Mouse (Mus musculus) urinary bladder, postnatal 36 days (tissue): ENCODE results near the gene Lamp5.

Experiments
- DNase-seq, 2 experiments: peaks; one replicate each; pipeline ENCODE4 v3.0.0; 2022; ENCODE audit warnings: low spot score in 2 of 2, mixed read lengths in 1 of 2

Lamp5 gene

GRCm38 (mm10) chr2:136051688-136052289 is at the start of gene Lamp5:
Lamp5 (plus strand) TSS chr2:136052239.
- no peak for DNase-seq

DNA sequence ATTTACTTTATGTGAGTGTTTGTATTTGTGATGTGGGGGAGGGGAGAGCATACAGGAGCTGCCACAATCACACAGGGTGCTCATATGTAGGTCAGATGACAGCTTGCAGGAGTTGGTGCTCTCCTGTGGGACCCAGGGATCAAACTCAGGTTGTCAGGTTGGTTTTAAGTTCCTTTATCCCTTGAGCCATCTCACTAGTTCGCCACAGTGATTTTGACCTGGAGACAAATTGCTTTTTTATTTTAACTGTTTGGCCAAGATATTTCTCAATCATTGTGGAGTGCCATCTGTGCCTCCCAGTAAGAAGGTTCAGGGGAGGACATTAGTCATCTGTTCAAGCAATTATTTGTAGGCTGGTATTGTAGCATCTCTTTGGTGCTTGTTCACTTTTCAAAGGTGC is 48.2 kb upstream of the Lamp5 start:
- no peak for DNase-seq

DNA sequence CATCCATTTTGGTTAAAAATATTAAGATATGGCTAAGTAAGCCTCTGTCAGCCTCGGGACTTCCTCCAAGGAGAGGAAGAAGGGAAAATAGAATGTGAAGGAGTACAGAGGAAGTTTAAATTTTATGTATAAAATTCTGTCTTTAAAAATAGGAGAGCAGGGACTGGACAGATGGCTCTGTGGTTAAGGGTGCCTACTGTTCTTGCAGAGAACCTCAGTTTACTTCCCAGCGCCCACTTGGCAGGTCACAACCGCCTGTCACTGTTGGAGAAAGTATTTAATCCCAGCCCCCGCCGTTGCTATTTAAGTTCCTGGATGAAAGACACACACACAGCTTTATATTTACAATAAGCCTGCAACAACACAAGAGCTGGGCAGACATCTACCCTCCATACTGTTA is 45.8 kb upstream of the Lamp5 start:
- DNase-seq, result no peak

- no peak for DNase-seq
These were observed 39.3 kb upstream of the Lamp5 start for GRCm38 (mm10) chr2:136012759-136013158.

DNA sequence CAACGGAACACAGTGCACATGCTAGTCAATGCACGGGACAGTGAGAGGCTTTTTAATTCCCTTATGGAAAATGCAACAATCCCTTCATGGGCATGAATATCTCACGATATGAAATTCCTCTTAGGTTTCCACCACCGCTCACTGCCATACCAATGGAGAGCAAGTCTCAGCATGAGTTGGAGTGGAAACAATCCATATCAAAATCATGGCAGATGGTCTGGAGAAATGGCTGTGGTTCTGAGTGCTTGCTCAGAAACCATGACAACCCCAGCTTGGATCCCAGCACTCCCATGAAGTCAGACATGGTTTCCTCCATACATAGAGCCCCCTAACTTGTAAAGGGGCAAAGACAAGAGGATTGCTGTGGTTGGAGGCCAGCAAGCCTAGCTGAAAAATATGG is 3.6 kb upstream of the Lamp5 start:
- DNase-seq, result no peak

DNA sequence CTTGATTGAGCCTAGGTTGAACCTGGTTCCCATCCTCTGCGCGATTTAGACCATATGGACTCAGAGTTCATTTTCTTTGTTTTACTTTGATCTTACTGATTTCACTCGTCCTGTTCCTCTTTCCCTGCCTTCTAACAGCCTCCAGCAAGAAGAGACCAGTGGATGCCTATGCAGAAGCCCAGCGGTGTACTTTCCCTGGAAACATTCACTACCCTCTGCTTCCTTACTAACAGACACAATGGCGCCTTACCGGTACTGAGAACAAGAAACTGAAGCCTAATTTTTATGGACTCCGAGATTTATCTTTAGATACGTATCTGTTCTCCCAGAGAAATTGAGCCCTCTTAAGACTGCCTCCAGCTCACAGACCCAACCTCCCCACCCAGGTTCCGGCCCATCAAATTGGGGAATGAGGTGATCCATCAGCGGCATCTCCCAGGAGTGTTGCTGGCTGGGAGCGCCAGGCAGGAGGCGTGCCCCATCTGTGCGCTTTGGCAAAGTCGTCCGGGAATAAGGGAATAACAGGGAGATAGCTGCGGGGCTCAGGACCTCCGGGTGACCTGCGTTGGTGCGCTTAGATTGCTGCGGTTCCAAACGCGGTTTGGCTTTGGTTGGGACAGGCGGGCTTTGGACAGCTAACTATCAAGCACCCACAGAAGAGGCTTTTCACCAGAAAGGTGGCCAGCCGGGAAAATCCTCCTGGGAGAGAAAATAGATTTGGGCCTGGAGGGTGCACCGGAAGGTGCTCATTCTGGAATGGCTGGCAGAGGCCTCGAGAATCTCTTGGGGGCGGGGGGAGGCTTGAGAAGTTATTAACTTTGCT is 1.0 kb upstream of the Lamp5 start:
- DNase-seq, result no peak

GRCm38 (mm10) chr2:136057861-136058331 is 5.9 kb downstream of the Lamp5 start:
- DNase-seq, result no peak

DNA sequence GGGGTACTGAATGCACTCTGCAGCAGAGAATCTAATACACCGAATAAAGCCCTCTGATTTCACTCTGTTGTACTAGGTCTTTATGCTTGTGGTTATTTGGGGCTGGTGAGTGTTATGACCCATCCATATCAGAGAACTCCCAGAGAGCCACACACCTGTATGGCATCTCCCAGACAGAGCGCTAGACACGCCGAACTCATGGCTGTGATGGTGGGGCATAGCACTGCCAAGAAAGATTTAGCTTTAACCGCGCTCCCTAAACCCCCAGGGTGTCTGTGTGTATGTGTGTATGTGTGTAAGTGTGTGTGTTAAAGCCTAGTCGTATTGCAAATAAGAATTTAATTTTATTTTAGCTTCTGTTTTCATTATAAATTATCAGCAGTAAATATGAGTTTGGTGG is 6.4 kb downstream of the Lamp5 start:
- no peak for DNase-seq

DNA sequence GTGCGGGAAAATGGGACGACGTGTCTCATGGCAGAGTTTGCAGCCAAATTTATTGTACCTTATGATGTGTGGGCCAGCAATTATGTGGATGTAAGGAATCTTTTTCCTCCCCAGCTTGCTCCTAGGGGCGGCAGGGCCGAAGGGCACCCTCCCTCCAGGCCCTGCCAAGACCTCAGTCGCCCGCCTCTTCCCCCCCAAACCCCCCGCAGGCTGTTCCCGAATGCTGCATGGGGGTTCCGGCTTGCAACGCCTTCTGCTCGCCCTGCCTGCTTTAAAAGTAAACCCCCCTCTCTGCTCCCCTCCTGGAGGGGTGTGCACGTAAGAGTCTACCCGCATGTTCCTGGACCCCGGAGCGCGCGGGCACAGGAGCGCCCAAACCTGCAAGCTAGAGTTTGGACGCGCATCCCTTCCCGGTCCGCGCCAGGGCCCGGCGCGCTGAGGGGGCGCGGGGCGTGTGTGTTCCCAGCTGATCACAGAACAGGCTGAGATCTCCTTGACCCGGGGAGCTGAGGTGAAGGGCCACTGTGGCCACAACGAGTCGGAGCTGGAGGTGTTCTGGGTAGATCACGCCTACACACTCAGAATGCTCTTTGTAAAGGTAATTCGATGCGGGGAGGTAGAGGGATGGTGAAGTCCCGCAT is 7.1 kb downstream of the Lamp5 start:
- DNase-seq, result no peak

DNA sequence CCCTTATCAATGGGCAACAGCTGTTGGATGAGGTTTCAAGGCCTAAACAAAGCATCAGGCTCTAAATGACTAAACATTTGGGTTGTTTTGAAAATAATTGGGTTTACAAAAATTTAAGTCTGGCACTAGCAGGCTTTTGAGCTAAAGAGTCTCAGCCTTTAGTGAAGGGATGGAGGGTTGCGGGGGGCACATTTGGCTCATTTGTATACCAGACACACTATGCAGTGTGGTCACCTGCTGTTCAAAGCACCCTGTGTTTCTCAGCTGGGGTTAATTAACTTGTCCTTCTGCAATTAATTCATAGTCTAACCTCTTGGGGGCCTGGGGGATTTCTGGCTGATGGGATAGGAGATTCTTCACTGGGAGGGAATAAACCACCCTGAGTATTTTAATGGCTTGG is 12.3 kb downstream of the Lamp5 start:
- no peak for DNase-seq

- no peak for DNase-seq
These were observed 43.9 kb downstream of the Lamp5 start for GRCm38 (mm10) chr2:136095978-136096377.

- no peak for DNase-seq
These were observed 45.1 kb downstream of the Lamp5 start for GRCm38 (mm10) chr2:136097143-136097542.

DNA sequence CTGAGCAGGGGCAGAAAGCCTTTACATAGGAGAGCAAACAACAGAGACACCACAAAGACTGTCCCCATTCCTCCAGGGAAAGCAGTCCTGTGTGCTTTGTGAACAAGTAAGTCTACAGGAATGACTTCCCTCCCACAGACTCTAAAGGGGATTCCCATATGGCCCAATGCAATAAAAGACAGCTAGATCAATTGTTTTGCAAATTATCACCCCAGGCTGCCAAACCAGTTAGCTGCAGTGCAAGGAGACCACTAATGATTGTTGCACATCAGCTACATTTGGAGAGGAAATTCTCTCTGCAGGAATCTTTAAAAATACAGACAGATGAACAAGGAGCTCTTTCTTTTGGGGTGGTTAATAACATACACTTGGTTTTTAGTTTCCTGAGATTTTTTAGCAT is 55.6 kb downstream of the Lamp5 start:
- no peak for DNase-seq

- no peak for DNase-seq
These were observed 56.3 kb downstream of the Lamp5 start for GRCm38 (mm10) chr2:136108124-136109037.

DNA sequence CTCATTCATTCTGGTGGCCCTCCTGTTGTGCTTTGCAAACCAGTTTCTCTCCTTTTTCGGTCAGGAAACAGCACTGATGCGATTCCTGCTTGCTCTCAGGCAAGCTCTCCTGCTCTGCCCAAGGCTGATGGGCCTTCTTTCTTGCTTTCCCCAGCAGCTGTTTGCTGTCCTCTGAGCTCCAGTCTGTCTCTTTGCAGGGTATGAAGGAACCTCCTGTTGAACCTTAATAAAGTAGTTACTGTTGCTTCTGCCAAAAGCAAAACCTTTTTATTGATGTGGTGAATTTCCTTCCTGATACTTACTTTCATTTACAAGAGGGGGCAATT is 57.0 kb downstream of the Lamp5 start:
- no peak for DNase-seq

DNA sequence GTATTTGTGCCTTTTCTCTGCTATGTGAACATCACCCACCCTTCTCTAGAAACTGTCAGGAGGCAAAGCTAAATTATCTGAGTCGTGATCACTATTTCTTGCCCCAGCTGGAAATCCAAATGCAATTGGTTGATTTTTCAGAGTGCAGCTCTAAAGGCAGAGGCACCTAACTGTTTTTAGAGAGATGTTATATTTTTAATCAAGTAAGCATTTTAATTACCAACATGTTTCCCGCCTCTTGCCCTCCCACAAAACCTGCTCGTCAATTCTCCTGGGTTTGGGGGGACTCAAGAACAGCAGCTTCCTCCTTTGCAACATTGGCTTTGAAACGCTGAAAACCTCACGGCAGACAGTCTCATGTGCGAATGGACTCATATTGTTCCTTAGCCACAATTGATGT is 61.3 kb downstream of the Lamp5 start:
- no peak for DNase-seq

- DNase-seq, result no peak
These were observed 66.0 kb downstream of the Lamp5 start for GRCm38 (mm10) chr2:136118006-136118405.
